Mouse (Mus musculus): ENCODE measurements around the gene Vars.

- TF ChIP-seq CTCF (IDR thresholded peaks at IDR 0.05; ENCODE audit: low read depth) = peak; percentile 80
- TF ChIP-seq EP300 (optimal IDR thresholded peaks at IDR 0.05) = peak; percentile 96
These were observed 48.3 kb upstream of the Vars start for GRCm38 (mm10) chr17:34952378-34953040.
